15 mouse cellular contexts compared by ENCODE assay signal in the genomic region with DNA sequence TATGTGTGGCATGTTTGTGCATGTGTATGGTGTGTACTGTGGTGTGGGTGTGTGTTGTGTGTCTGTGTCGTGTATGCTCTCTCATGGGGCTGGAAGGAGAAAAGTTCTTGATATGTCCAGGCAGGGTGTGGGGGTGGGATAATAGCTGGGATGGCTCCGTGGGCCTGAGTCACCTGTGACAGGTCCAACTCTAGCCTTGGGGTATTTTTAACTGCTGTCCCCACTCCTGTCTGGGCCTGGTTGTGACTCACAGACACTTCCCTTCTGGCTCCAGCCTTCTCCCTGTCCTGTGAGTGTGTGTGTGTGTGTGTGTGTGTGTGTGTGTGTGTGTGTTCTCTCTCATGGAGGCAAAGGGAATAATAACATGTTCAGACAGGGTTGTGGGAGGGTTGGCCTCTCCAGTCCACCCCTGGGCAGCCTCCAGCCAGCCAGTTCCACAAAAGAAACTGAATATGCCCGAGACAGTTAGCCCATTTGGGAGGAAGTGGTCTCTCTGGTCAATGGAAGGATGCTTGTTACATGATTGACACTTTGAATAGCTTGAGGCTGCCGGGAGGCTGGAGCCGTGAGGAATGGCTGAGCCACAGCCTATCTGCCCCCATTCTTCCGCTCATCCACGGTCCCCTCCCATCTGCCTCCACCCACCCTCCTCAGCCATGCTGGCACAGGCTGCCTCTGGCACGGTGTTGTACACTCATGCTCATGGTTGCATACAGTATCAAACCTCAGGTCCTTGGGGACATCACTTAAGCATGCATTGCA. TPM values are rescaled to one million over a fixed set of nuclear protein-coding genes. Genes with fewer than 3 reads are reported as not detected.
A peak's percentile ranks its signal among the peaks of the same experiment; 100 is the strongest.
DNase-seq lines count a peak whose midpoint lies in the region; ATAC-seq lines count a peak whose summit lies in the region.
"Had no signal": no experiment of that assay in that cellular context is flagged by ENCODE, and none has a peak within 500 bp of the region (broad histone marks: within the 10 kb centered on the region; RNA-seq: fewer than 3 reads in every experiment).

No protein-coding gene starts in this region.

- ATAC-seq in megakaryocyte progenitor cell, adult 5-6 weeks (replicated peaks; ENCODE audit: poor library complexity), result peak; percentile 81

- peak; percentile 28 to 47 for DNase-seq in layer of hippocampus, adult 18-20 months (ENCODE audit: low spot score in 2 of 2)
- no peak for DNase-seq in layer of hippocampus, adult 8-10 months (ENCODE audit: low spot score in 2 of 2)
- peak; percentile 36 to 46 for DNase-seq in right cerebral cortex, adult 2 months (ENCODE audit: low spot score in 2 of 2)
- DNase-seq in right cerebral cortex, postnatal 10 days (ENCODE audit: low spot score in 2 of 2), result no peak
- peak; percentile 95 for DNase-seq in NIH3T3 (ENCODE audit: low read depth)
- DNase-seq in adrenal gland, adult 2 months, result no peak
- DNase-seq: adrenal gland, adult 8-10 months; cerebellum, adult 9-11 months; heart, adult 2 months; kidney, adult 9 months; left cerebral cortex, postnatal 4 days; lung, postnatal 4 days had no signal

RNA-seq across cellular contexts. Expression of a gene that starts 10.7 kb away (rescaled TPM):
- total RNA-seq in layer of hippocampus, adult 18-20 months (2021), result 1 to 10 TPM; 3.3 to 3.8 TPM
- total RNA-seq in layer of hippocampus, adult 8-10 months (2022), result 10 to 100 TPM in 1 of 4 experiments, 1 to 10 TPM in 3; 3.9 to 11.5 (median 7.7) TPM
- total RNA-seq in megakaryocyte progenitor cell, adult 5-6 weeks (2015), result 31.4 and 43.2 TPM in 2 replicates
- total RNA-seq in megakaryocyte progenitor cell, adult 5-6 weeks (2017), result 21.5 and 31.9 TPM in 2 replicates
- total RNA-seq in adrenal gland, adult 2 months (2021), result 10 to 100 TPM; 10.5 to 14.7 TPM
- 29.5 and 34.4 TPM in 2 replicates for polyA plus RNA-seq in adrenal gland, adult 2 months (2012; rRNA removed)

RNA-seq across cellular contexts. Expression of a gene that starts 22.0 kb away (rescaled TPM):
- total RNA-seq in layer of hippocampus, adult 18-20 months (2021), result 10 to 100 TPM; 77.4 to 79.3 TPM
- 10 to 100 TPM; 63.7 to 80.3 (median 70.5) TPM for total RNA-seq in layer of hippocampus, adult 8-10 months (2022)
- 115 and 120 TPM in 2 replicates for total RNA-seq in megakaryocyte progenitor cell, adult 5-6 weeks (2015)
- 127 and 153 TPM in 2 replicates for total RNA-seq in megakaryocyte progenitor cell, adult 5-6 weeks (2017)
- total RNA-seq in adrenal gland, adult 2 months (2021), result 10 to 100 TPM; 88.6 to 94.3 TPM
- polyA plus RNA-seq in adrenal gland, adult 2 months (2012; rRNA removed), result 22.3 and 34.0 TPM in 2 replicates

RNA-seq across cellular contexts. Expression of a gene that starts 40.1 kb away (rescaled TPM):
- under 1 TPM in 1 of 2 experiments, not detected in 1; 0.52 TPM for total RNA-seq in layer of hippocampus, adult 18-20 months (2021)
- total RNA-seq in layer of hippocampus, adult 8-10 months (2022), result under 1 TPM in 2 of 4 experiments, not detected in 2; 0.43 to 0.63 TPM
- 0.59 and 1.4 TPM in 2 replicates for total RNA-seq in megakaryocyte progenitor cell, adult 5-6 weeks (2015)
- 0.17 and 1.0 TPM in 2 replicates for total RNA-seq in megakaryocyte progenitor cell, adult 5-6 weeks (2017)
- total RNA-seq in adrenal gland, adult 2 months (2021), result under 1 TPM in 1 of 2 experiments, not detected in 1; 0.35 TPM
- polyA plus RNA-seq in adrenal gland, adult 2 months (2012; rRNA removed), result 0.30 TPM in 1 of 2 replicates, not detected in the other
- total RNA-seq: heart, adult 2 months; heart, postnatal 25 days; layer of hippocampus, postnatal 10 days; left cerebral cortex, postnatal 4 days had no signal
- polyA plus RNA-seq: heart, adult 2 months had no signal

RNA-seq across cellular contexts. Expression of a gene that starts 41.4 kb away (rescaled TPM):
- total RNA-seq in layer of hippocampus, adult 18-20 months (2021), result 10 to 100 TPM; 14.6 to 14.9 TPM
- total RNA-seq in layer of hippocampus, adult 8-10 months (2022), result 10 to 100 TPM; 12.4 to 17.7 (median 16.1) TPM
- 13.2 and 16.5 TPM in 2 replicates for total RNA-seq in megakaryocyte progenitor cell, adult 5-6 weeks (2015)
- total RNA-seq in megakaryocyte progenitor cell, adult 5-6 weeks (2017), result 52.6 and 56.5 TPM in 2 replicates
- 10 to 100 TPM in 1 of 2 experiments, 1 to 10 TPM in 1; 8.0 to 11.9 TPM for total RNA-seq in adrenal gland, adult 2 months (2021)
- 24.8 and 26.6 TPM in 2 replicates for polyA plus RNA-seq in adrenal gland, adult 2 months (2012; rRNA removed)

RNA-seq across cellular contexts. Expression of a gene that starts 41.5 kb away (rescaled TPM):
- 10 to 100 TPM; 11.0 to 11.4 TPM for total RNA-seq in layer of hippocampus, adult 18-20 months (2021)
- 10 to 100 TPM in 1 of 4 experiments, 1 to 10 TPM in 3; 8.7 to 10.8 (median 9.6) TPM for total RNA-seq in layer of hippocampus, adult 8-10 months (2022)
- 15.6 and 18.5 TPM in 2 replicates for total RNA-seq in megakaryocyte progenitor cell, adult 5-6 weeks (2015)
- 8.4 and 12.9 TPM in 2 replicates for total RNA-seq in megakaryocyte progenitor cell, adult 5-6 weeks (2017)
- total RNA-seq in adrenal gland, adult 2 months (2021), result 1 to 10 TPM; 7.8 to 8.9 TPM
- 16.3 and 20.6 TPM in 2 replicates for polyA plus RNA-seq in adrenal gland, adult 2 months (2012; rRNA removed)

Comparison
In these comparisons a context has a peak if more than half of its experiments do, and no peak if none do; other contexts are left out.
1. DNase-seq: peak in layer of hippocampus, adult 18-20 months (2 of 2), right cerebral cortex, adult 2 months (2 of 2) and NIH3T3 (single experiment); none in layer of hippocampus, adult 8-10 months (0 of 2), right cerebral cortex, postnatal 10 days (0 of 2) and adrenal gland, adult 2 months (single experiment).